Mouse (Mus musculus): ENCODE data around the gene Nacc2.
A peak's percentile ranks its signal among the peaks of the same experiment; 100 is the strongest.

The Nacc2 gene

DNA sequence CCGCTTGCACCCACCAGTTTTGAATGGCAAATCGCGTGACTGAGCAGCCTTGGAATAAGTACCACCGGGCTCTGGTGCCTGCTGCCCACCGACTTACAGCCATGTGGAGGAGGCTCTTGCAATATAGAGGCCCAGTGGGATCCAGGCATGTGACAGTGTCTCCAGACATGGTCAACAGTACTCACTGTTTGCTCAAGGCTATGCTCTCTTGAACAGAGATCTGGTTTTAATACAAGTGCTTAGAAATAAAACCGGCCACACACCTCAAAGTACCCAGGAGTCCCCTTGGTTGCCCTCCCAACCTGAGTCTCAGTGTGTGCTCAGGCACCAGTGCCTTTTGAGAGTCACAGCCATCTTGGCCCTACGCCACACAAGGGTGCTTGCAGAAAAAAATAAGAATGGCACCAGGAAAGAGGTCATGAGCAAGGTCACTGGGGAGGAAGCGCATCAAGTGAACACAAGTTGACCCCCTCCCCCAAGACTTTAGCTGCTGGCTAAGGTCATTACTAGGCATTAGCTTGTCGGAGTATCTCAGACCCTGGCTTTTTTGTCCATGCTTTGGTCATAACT is at the start of gene Nacc2:
TSS of gene Nacc2 (minus strand) at position 142 of the 570 bp plus-strand sequence.
- DNase-seq (ENCODE audit: extremely low read depth, insufficient read length, low spot score): no peak

DNA sequence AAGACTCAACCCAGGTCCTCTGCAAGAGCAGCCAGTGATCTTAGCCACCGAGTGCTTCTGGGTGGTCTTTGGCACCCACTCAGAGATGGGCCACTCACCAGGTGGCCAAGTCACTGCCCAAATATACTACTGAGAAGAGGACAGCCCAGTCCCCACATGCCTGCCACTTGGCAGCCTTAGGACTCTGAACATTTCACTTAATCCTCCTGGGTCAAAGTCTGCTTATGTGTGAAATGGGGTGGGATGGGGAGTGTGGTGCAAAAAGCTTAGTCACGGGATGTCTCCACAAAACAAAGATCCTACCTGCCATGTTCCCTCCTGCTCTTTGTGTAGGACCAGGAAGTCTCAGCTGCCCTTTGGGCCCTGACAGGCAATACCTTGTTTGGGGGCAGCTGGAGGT is 49.1 kb upstream of the Nacc2 start:
- DNase-seq (ENCODE audit: extremely low read depth, insufficient read length, low spot score): no peak

DNA sequence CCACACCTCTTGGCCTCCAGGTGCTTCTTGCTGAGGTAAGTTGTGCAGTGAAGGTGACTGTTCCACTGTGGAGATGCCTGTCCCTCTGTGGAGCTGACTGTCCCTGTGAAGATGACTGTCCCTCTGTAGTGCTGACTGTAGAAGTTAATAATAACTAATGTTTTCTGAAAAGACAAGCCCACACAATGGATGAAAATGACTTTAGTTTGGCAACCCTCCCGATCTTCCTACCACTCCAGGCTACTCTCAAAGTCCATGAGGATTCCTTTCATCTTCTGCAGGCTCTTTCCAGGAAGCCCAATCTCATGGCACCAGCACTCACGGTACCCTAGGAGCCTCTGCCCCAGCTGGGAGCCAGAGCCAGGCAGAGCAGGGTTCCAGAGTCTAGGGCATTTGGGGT is 47.4 kb upstream of the Nacc2 start:
- no peak for DNase-seq (ENCODE audit: extremely low read depth, insufficient read length, low spot score)

DNA sequence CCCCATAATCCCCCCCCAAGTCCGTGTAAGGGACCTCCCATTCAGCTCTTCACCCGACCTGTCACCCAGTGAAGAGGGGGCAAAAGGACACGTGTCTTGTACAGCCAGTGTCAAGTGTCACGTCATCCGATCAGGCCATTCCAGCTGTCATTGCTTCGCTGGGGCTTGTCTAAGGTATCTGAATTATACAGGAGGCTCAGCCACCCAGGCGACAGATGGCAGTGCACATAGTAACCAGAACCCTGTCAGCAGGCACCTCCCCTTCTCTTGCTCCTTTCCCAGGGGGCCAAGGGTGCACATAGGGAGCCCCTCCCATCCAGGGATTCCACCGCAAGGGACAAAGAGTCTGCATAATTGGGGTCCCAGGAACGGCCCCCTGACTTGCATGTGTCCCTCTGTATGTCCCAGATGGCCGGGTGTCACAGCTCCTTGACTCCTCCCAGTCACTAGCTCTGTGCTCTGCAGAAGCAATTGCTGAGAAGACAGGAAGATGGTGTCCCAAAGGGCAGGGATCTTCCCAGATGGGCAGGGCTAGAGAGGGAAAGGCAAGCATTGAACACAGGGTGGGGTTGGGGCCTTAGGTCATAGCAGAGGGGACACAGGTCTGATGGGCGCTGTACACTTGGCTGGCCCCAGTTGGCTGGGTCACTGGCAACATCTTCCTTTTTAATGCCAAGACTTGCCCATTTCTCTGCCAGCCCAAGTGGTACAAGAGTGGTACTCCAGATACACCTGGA is 46.0 kb upstream of the Nacc2 start:
- DNase-seq (ENCODE audit: extremely low read depth, insufficient read length, low spot score): no peak

DNA sequence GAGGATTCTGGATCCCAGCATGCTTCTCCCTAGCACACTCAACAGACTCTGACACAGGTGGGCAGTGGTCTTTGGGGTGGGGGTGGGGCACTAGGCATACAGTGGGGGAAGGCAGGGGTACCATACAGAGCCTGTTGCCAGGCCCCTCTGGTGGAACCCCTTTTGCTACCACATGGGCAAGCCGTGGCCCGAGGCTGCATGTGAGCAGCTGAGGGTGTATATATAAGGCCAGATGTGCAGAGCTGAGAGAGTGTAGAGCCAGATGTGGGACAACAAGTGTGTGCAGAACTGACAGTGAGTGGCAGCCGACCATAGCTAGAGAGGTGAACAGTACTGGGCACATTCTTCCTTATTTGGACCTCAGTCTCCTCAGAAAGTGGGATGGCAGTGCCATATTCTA is 43.9 kb upstream of the Nacc2 start:
- DNase-seq (ENCODE audit: extremely low read depth, insufficient read length, low spot score): no peak

DNA sequence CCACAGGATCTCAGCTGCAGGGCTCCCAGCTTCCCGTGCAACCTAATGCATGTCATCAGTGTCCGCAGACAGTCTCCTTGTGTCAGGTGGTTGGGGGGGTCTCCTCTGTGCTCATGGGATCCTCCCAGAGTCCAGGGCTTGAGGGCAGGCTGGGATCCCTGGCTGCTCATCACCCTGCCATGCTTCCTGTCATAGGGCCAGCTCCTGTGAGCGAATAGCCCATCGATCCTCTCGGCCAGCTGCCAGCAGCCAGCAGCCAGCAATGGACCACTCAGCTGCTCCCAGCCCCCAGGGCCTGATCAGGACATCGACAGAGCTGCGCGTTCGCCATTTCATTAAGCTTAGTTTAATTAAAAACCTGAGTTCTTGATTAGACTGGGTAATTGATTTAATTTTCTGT is 35.0 kb upstream of the Nacc2 start:
- DNase-seq (ENCODE audit: extremely low read depth, insufficient read length, low spot score): no peak

DNA sequence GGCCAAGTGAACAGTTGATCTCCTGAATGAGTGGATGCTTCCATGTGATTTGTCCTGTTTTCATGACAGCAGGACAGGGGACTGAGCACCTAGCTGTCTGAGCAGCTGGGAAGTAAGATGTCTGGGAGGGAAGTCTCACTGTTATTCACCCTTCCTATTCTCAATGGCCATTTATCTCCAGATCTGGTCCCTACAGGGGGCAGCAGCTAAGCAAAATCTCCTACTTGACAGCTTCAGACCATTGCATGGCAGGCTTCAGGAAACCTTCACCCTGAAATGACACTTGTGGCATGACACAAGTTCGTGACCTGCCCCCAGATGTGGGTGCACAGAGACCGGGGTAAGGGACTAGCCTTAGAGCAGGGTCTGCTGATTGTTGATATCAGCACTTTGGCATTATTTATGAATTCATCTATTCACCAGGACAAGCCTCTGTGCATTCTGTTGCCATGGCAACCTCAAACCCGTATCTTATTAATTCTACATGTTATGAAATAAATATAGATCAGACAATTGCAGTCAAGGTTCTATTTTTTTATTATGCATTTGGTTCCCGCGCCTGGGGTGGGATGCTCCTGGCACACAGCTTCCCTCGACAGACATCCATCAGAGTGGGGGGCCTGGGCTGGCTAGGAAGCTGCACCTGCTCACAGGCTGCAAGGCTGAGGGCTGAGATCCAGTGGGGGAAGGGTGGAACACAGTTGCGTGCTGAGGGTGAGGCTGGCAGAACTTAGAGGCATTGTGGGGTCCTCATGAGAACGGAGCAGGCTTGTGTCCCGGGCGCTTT is 33.4 kb upstream of the Nacc2 start:
- no peak for DNase-seq (ENCODE audit: extremely low read depth, insufficient read length, low spot score)

DNA sequence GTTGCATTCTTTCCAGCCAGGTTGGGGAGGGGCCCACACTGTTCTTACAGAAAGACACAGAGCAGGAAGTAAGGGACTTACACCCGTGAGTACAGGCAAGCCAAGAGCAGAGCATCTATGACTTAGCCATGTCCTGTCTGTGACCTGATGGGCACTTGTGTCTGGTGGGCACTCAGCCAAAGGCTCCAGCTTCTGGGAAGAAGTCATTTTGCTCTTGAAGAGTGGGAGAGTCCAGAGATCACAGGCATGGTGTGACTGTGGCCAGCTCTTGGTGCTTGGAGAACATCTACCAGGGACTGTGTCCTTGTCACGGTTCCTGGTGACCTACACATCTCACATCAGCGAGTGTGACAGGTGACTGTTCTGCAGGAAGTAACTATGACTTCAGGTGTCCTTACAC is 32.7 kb upstream of the Nacc2 start:
- DNase-seq (ENCODE audit: extremely low read depth, insufficient read length, low spot score): no peak

DNA sequence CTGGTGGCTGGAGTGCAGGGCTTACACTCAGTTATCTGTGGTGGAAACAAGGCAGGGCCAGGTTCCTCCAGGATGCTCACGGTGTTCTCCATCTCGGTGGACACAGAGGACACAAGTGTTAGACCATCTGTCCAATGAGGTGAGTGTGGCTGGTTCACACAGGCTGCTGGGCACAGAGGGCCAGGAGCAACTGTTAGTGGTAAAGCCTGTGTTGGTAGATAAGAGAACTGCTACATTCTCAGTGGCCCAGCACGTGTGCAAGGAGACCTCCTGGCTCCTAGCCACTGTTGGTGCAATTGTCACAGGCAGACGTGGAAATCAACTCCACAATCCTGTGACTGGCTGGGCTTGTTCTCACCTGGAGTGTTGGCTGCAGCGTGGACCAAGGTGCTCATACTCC is 31.6 kb upstream of the Nacc2 start:
- DNase-seq (ENCODE audit: extremely low read depth, insufficient read length, low spot score): no peak

DNA sequence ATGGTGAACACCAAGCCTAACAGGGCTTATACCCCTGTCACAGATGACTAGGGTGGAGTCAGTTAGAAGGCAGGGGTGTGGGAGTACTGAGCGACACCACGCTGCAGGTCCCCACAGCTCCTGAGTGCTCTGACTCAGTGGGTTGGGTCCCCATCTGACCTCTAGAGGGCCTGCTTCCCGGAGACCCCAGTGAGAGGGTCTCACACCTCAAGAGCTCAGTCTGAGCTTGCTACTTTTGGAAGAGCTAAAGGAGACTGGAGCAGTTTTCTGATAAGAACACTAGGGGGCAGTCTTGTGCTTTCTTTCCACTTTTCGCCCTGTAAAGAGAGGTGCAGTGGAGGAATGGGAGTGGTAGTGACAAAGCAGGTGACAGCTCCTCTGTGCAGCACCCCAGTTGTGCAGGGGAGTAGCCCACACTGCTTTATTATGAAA is 30.9 kb upstream of the Nacc2 start:
- DNase-seq (ENCODE audit: extremely low read depth, insufficient read length, low spot score): peak; percentile 50

DNA sequence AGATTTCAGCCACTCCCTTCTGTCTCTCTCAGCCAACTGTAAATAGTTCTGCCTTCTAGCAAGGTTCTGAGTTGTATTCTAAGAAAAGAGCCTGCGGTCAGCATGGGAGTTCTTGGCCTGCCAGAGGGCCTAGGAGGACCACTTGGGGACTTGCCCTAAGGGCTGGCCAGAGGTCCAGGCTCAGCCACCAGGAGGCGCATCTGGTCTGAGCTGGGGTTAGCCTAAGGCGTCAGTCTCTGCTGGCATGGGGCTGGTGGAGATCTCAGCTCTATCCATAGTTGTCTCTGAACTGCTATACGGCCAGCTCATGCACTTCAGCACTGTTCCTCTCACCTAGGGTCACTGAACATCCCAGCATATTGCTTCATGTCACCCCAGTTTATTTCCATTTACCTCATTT is 30.3 kb upstream of the Nacc2 start:
- peak; percentile 46 for DNase-seq (ENCODE audit: extremely low read depth, insufficient read length, low spot score)

DNA sequence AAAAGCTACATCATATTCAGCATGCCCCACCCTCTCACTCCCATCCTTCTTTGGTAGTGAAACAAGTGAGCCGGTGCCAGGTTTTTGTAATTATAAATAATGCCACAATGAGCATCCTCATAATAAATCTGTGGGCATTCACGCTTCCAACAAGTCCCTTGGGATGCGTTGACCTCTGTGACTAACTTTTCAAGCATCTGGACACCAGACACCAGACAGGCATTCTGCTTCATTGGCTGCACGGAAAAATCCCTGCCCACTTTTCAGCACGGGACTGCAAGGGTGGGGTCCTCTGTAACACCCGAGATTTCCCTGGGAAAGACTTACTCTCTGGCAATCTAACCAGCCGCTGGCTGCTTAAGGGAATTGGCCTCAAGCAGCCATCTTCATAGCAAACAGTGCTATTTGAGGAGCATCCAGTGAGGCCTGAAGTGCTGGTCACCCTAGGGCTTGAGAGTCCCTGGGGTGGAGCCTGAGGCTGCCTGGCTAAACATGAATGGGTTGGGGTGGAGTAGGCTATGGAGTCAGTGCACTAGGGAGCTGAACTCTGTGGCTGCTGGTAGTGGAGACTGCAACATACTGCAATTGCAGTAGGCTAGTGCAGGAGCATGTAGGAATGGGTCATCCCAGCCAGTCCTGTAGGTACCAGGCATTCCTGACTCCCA is 24.8 kb upstream of the Nacc2 start:
- DNase-seq (ENCODE audit: extremely low read depth, insufficient read length, low spot score): peak; percentile 75

DNA sequence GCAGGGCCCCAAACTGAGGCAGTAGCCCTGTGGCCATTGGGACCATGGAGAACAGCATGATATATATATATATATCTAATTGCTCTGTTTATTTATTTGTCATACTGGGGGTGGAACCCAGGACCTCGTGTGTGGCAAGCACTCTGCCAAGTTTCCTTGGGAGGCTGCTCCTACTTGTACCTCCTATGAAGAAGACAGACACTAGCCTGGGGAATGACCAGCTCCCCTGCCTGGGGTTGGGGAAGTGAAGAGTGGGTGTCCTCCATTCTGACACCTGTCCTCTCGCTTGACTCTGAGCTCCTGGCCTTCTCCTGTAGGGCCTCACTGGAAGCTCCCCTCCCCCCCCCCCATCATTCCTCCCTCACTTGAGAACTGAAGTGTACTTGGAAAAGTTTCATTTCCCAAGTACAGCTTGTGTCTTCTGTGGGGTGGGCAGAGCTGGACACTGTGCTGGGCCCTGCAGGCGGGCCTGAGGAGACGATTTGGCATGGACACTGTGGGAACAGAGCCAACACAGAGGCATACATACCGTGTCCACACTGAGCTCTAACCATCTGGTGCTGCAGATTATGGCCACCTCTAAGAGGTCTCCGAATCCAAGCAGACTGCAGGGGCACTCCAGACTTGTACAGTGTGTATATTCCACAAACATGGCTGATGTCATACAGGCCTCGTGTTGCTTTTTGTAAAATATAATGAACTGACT is 23.5 kb upstream of the Nacc2 start:
- DNase-seq (ENCODE audit: extremely low read depth, insufficient read length, low spot score): peak; percentile 26

DNA sequence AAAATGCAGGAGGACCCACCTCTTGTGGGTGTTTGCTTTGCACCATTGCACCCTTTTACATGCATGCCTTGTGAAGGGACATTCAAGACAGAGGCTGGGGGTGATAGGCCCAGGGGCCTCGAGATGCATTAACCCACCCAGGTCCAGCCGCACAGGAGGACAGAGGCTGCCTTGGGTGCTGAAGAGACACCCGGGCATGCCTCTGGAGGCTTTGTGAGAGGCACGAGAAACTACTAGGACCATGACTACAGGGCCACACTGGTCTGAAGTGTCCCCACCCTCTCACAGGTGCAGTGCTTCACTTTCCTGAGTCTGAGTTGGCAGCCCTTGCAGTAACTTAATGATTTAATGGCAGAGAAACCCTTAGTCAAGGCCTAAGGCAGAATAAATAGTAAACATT is 22.1 kb upstream of the Nacc2 start:
- no peak for DNase-seq (ENCODE audit: extremely low read depth, insufficient read length, low spot score)

DNA sequence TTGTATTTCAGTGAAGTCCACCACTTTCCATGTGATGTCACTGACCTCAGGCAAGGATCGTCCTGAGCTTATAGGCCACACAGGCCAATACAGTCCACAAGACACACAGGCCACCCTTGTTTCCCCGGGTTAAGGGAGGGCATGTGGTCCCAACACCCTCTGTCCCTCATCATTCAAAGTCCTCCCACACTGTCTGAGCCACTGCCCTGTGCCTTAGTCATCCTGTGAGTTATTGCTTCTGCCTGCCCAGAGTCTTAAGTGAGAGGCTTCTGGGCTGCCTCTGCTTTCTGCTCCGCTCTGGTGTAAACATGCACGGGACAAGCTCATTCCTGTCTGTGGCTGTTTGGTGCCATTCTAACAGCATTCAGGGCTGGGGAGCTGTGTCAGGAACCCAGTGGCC is 21.3 kb upstream of the Nacc2 start:
- DNase-seq (ENCODE audit: extremely low read depth, insufficient read length, low spot score): no peak

DNA sequence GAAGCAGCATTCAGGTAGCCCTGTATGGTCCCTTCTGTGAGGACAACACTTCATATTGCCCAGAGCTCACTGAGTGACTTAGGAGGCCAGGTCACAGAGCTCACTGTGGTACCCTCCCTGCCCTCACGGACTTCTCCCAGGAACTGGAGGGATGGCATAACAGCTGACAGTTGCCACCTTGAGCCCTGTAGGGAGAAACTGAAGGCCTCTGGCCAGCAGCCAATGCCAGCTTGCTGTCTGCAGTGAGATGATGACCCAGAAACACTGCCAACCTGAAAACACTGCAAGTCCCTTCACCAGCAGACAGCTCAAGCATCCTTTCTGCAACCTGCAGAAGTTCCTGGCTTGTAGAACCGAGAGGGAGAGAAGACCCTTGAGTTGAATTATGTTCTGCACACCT is 20.5 kb upstream of the Nacc2 start:
- no peak for DNase-seq (ENCODE audit: extremely low read depth, insufficient read length, low spot score)

DNA sequence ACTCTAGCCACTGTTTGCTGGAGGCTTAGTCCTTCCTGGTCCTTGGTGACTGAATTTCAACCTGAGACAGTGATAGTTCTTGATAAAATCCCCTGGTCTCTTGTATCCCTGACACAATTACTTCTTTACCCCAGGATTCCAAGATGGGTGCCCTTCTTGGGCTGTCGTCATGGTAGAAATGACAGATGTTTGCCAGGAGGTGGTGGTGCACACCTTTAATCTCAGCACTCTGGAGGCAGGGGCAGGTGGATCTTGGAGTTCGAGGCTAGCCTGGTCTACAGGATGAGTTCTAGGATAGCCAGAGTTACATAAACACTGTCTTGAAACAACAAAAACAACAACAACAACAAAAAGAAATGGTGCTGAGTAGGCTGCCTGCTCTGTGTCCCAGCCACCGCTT is 20.0 kb upstream of the Nacc2 start:
- no peak for DNase-seq (ENCODE audit: extremely low read depth, insufficient read length, low spot score)

DNA sequence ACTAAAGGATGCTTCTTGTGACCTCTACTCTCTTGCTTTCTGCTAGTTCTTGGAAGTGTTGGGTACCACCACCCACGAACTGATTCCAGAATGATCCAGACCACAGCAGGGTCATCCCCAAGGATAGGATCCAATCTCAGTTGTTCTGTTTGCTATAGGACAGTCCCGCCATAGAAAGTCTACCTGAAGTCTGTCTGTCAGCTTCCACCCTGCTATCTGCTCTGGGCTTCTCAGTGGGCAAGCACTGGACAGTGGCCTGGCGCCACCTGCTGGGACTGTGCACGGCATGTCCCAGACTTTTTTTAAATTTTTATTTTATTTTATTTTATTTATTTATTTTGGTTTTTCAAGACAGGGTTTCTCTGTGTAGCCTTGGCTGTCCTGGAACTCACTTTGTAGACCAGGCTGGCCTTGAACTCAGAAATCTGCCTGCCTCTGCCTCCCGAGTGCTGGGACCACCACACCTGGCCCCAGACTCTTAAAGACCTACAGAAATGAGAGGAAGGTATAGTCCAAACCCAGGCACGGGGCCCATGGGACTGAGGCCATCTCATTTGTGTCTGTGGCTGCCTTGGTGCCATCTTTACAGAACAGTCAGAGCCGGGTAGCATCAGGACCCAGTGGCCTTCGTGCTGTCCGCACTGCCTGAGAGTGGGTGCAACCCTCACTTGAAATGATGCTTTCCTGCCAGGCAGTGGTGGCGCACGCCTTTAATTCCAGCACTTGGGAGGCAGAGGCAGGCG is 19.0 kb upstream of the Nacc2 start:
- DNase-seq (ENCODE audit: extremely low read depth, insufficient read length, low spot score): no peak

DNA sequence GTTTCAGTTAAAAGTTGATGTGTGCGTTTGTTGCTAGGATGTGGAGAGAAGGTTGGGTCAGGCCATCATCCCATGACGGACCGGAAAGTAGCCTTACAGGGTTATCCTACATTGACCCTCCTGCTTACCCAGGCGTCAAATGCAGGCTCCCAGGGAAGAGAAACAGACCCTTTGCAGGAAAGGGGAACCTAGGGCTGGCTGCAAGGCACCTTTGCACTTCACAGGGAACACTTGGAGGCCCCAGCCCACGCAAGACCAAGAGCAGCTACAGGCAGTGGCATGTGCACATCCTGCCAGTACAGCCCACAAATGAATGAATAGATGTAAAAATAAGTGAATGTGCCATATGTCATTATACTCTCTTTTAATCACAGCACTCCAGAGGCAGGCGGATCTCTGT is 17.9 kb upstream of the Nacc2 start:
- DNase-seq (ENCODE audit: extremely low read depth, insufficient read length, low spot score): no peak

DNA sequence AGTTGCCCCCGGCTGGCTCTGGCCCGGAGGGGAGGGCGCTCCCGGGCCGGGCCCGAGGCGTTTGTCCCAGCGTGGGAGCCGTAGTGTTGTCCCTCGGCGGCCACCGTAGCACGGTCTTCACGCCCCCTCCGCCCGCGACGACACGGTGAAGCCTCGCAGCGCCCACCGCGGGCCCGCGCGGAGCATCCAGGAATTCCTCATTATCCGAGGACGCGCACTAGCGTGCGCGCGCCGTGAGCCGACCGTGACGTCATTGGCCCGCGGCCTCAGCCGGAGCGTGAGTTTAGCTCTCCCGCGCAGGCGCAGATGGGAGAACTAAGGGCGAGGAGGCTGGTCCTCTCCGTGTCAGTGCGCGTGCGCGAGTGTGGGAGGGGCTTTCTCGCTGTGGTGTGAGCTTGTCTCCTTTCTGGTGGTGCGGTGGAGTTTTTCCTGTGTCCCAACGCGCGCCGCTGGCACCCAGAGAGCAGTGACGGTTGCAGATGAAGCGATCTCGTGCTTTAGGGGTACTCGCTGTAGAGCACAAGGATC is 17.3 kb upstream of the Nacc2 start:
- peak; percentile 99 for DNase-seq (ENCODE audit: extremely low read depth, insufficient read length, low spot score)
